Mouse (Mus musculus): ENCODE results near the gene Efna4. TPM values are rescaled to one million over a fixed set of nuclear protein-coding genes. Genes with fewer than 3 reads are reported as not detected.
A peak's percentile ranks its signal among the peaks of the same experiment; 100 is the strongest.

Gene Efna4
- polyA plus RNA-seq, 1 experiment from 2014 or later: 11.7 TPM

GRCm38 (mm10) chr3:89347916-89348315, 10.1 kb upstream of the Efna4 start:
- Histone ChIP-seq H3K27ac (replicated peaks) (no peak overlapping the region; the same call in 1 of the 2 replicates), H3K4me3 (ENCODE audit: low read depth, low read length) (no peak overlapping the region), H3K27me3 (ENCODE audit: control insufficient read depth, insufficient read depth, low read length) (no peaks in the 10 kb centered on the region), H3K9ac (ENCODE audit: low read length) (no peak overlapping the region), H3K9me3 (ENCODE audit: control insufficient read depth, low read length) (no peaks in the 10 kb centered on the region), H3K4me1 (replicated peaks; ENCODE audit: control insufficient read depth, insufficient read depth) (peaks cover 3% of the 10 kb centered on the region; the same call in 1 of the 2 replicates), H3K36me3 (ENCODE audit: control insufficient read depth, insufficient read depth, low read length) (peaks cover 7% of the 10 kb centered on the region), H3K4me2 (replicated peaks; ENCODE audit: low read depth) (no peak overlapping the region)
- WGBS: 85% methylated on average over 1 of the region's 1 CpGs
- no peak for ATAC-seq (ENCODE audit: low FRiP score, low TSS enrichment)
- DNase-seq (ENCODE audit: low spot score): no peak
- TF ChIP-seq EP300 (optimal IDR thresholded peaks at IDR 0.05) (no peak), CTCF (IDR thresholded peaks at IDR 0.05; ENCODE audit: low read depth) (no peak)

GRCm38 (mm10) chr3:89346815-89347540, 9.2 kb upstream of the Efna4 start:
- Histone ChIP-seq H3K27ac (replicated peaks) (no peak overlapping the region), H3K4me2 (replicated peaks; ENCODE audit: low read depth) (no peak overlapping the region), H3K36me3 (ENCODE audit: control insufficient read depth, insufficient read depth, low read length) (peaks cover 7% of the 10 kb centered on the region), H3K9me3 (ENCODE audit: control insufficient read depth, low read length) (no peaks in the 10 kb centered on the region), H3K9ac (ENCODE audit: low read length) (no peak overlapping the region), H3K4me1 (replicated peaks; ENCODE audit: control insufficient read depth, insufficient read depth) (peaks cover 3% of the 10 kb centered on the region; the same call in 1 of the 2 replicates), H3K27me3 (ENCODE audit: control insufficient read depth, insufficient read depth, low read length) (no peaks in the 10 kb centered on the region), H3K4me3 (ENCODE audit: low read depth, low read length) (no peak overlapping the region)
- 88% methylated on average over 10 of the region's 10 CpGs for WGBS
- TF ChIP-seq EP300 (optimal IDR thresholded peaks at IDR 0.05) (no peak), CTCF (IDR thresholded peaks at IDR 0.05; ENCODE audit: low read depth) (no peak)
- ATAC-seq (ENCODE audit: low FRiP score, low TSS enrichment): no peak
- no peak for DNase-seq (ENCODE audit: low spot score)

DNA sequence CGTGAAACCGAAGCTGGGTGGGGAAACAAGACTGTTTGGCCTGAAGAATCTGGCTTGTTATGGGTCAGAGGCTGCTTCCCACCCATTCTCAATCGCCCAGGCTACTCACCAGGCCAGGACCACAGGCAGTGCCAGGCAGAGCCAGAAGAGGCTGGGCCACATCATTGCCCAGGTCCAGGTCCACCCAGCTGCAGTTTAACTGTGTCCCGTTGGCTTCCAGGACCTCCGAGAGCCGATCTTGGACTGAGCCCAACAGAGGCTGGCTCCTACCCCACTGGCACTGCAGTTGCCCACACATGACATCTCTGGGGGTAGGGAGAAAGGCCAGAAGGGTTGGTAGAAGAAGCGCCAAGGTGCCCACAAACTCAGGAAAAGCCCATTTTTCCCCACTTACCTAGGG, 5.5 kb upstream of the Efna4 start:
- TF ChIP-seq CTCF (IDR thresholded peaks at IDR 0.05; ENCODE audit: low read depth) (no peak), EP300 (optimal IDR thresholded peaks at IDR 0.05) (no peak)

GRCm38 (mm10) chr3:89341794-89342193, 4.0 kb upstream of the Efna4 start:
- WGBS: 71% methylated on average over 4 of the region's 4 CpGs
- TF ChIP-seq EP300 (optimal IDR thresholded peaks at IDR 0.05): no peak
- no peak for TF ChIP-seq CTCF (IDR thresholded peaks at IDR 0.05; ENCODE audit: low read depth)
- ATAC-seq (ENCODE audit: low FRiP score, low TSS enrichment): no peak

More for the DNA sequence above, 5.5 kb upstream of the Efna4 start:
- 84% methylated on average over 7 of the region's 7 CpGs for WGBS
- H3K36me3 ChIP-seq (ENCODE audit: control insufficient read depth, insufficient read depth, low read length): peaks cover 7% of the 10 kb centered on the region
- ATAC-seq (ENCODE audit: low FRiP score, low TSS enrichment): no peak
- H3K9ac ChIP-seq (ENCODE audit: low read length): no peak overlapping the region
- DNase-seq (ENCODE audit: low spot score): no peak
- no peaks in the 10 kb centered on the region for H3K9me3 ChIP-seq (ENCODE audit: control insufficient read depth, low read length)
- H3K4me1 ChIP-seq (replicated peaks; ENCODE audit: control insufficient read depth, insufficient read depth): peaks cover 2% of the 10 kb centered on the region
- no peak overlapping the region for H3K4me3 ChIP-seq (ENCODE audit: low read depth, low read length)
- H3K27ac ChIP-seq (replicated peaks): no peak overlapping the region
- H3K4me2 ChIP-seq (replicated peaks; ENCODE audit: low read depth): no peak overlapping the region
- no peaks in the 10 kb centered on the region for H3K27me3 ChIP-seq (ENCODE audit: control insufficient read depth, insufficient read depth, low read length)

GRCm38 (mm10) chr3:89340465-89340864, 2.6 kb upstream of the Efna4 start:
- Histone ChIP-seq H3K27me3 (ENCODE audit: control insufficient read depth, insufficient read depth, low read length) (no peaks in the 10 kb centered on the region), H3K4me1 (replicated peaks; ENCODE audit: control insufficient read depth, insufficient read depth) (peaks cover 5% of the 10 kb centered on the region), H3K36me3 (ENCODE audit: control insufficient read depth, insufficient read depth, low read length) (peaks cover 7% of the 10 kb centered on the region; the same call in 1 of the 2 replicates), H3K27ac (replicated peaks) (no peak overlapping the region), H3K4me2 (replicated peaks; ENCODE audit: low read depth) (peak overlapping the region; percentile 43), H3K9me3 (ENCODE audit: control insufficient read depth, low read length) (no peaks in the 10 kb centered on the region), H3K4me3 (ENCODE audit: low read depth, low read length) (no peak overlapping the region), H3K9ac (ENCODE audit: low read length) (peak overlapping the region; percentile 5; the same call in 1 of the 2 replicates)
- peak; percentile 24 for ATAC-seq (ENCODE audit: low FRiP score, low TSS enrichment)
- DNase-seq (ENCODE audit: low spot score): peak; percentile 86
- WGBS: 8% methylated on average over 11 of the region's 11 CpGs
- TF ChIP-seq EP300 (optimal IDR thresholded peaks at IDR 0.05) (no peak), CTCF (IDR thresholded peaks at IDR 0.05; ENCODE audit: low read depth) (peak; percentile 97)

More at GRCm38 (mm10) chr3:89341794-89342193, 4.0 kb upstream of the Efna4 start:
- H3K4me2 ChIP-seq (replicated peaks; ENCODE audit: low read depth): no peak overlapping the region
- DNase-seq (ENCODE audit: low spot score): no peak
- no peaks in the 10 kb centered on the region for H3K9me3 ChIP-seq (ENCODE audit: control insufficient read depth, low read length)
- no peak overlapping the region for H3K4me3 ChIP-seq (ENCODE audit: low read depth, low read length)
- H3K9ac ChIP-seq (ENCODE audit: low read length): no peak overlapping the region
- peaks cover 5% of the 10 kb centered on the region for H3K4me1 ChIP-seq (replicated peaks; ENCODE audit: control insufficient read depth, insufficient read depth)
- peaks cover 7% of the 10 kb centered on the region for H3K36me3 ChIP-seq (ENCODE audit: control insufficient read depth, insufficient read depth, low read length)
- H3K27ac ChIP-seq (replicated peaks): no peak overlapping the region
- H3K27me3 ChIP-seq (ENCODE audit: control insufficient read depth, insufficient read depth, low read length): no peaks in the 10 kb centered on the region

DNA sequence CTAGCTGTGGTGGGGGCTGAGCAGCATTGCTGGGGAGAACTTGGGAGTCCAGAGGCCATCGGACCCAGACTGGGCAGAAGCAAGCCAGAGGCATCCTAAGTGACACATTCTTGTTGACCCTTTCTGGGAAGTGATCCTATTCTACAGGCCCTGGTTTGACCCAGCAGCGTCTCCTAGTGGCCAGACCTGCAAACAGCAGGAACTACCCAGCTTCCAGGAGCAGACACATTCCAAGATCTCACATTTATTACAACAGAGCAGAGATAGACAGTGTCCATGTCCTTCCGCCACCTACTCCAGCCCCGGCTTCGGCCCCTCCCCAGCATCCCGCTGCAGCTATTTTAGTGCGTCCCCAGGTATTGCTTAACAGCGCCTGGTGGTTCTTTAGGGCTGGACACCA, 1.6 kb upstream of the Efna4 start:
- H3K9ac ChIP-seq (ENCODE audit: low read length): no peak overlapping the region
- H3K27me3 ChIP-seq (ENCODE audit: control insufficient read depth, insufficient read depth, low read length): no peaks in the 10 kb centered on the region
- no peak overlapping the region for H3K4me2 ChIP-seq (replicated peaks; ENCODE audit: low read depth)
- peak; percentile 86 for DNase-seq (ENCODE audit: low spot score)
- no peaks in the 10 kb centered on the region for H3K9me3 ChIP-seq (ENCODE audit: control insufficient read depth, low read length)
- peak; percentile 33 for ATAC-seq (ENCODE audit: low FRiP score, low TSS enrichment)
- H3K27ac ChIP-seq (replicated peaks): peak overlapping the region; percentile 40; the same call in 1 of the 2 replicates
- TF ChIP-seq CTCF (IDR thresholded peaks at IDR 0.05; ENCODE audit: low read depth) (peak; percentile 96), EP300 (optimal IDR thresholded peaks at IDR 0.05) (no peak)
- no peak overlapping the region for H3K4me3 ChIP-seq (ENCODE audit: low read depth, low read length)
- H3K36me3 ChIP-seq (ENCODE audit: control insufficient read depth, insufficient read depth, low read length): peaks cover 7% of the 10 kb centered on the region; the same call in 1 of the 2 replicates
- H3K4me1 ChIP-seq (replicated peaks; ENCODE audit: control insufficient read depth, insufficient read depth): peaks cover 5% of the 10 kb centered on the region
- WGBS: 28% methylated on average over 8 of the region's 8 CpGs

All from stomach, postnatal 0 days (tissue).